Mouse (Mus musculus) urinary bladder, postnatal 36 days (tissue): ENCODE results near the gene Nos1ap.

Experiments used
- DNase-seq, 2 experiments: peaks; one replicate each; pipeline ENCODE4 v3.0.0; 2022; ENCODE audit warnings: low spot score in 2 of 2, mixed read lengths in 1 of 2

Nos1ap gene

GRCm38 (mm10) chr1:170299496-170299895, 290.2 kb downstream of the Nos1ap start:
- no peak for DNase-seq

GRCm38 (mm10) chr1:170294786-170295570, 294.7 kb downstream of the Nos1ap start:
- DNase-seq: no peak

GRCm38 (mm10) chr1:170293257-170293656, 296.4 kb downstream of the Nos1ap start:
- no peak for DNase-seq

DNA sequence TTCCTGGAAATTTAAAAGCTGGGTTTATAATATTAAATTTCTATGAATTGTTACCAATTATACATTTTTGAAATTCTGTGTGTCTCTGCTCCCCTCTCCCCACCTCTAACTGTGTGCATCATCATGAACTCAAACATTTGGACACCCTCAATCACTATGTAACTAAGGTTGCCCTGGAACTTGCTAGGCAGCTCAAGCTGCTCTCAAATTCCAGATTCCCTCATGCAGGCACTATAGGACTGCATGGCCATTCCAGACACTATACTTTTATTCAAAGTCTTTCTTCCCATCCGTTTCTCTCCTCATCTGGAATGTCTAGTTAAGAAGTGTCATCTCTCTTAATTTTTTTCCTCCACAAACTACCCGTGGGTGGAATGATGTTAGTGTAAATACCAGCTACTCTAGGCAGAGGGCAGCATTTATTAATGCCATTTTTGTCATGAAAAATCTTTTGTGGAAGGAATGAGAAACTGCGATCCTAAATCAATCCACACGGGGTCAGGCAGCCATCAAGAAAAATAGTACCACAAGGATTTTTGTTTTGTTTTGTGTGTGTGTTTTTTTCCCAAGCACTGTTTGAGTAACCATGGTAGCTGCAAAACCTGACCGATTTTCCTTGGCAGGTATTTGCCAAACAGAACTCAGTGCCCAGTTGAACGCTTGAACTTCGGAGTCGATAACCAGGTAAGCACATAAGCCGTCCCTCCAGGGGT, 297.3 kb downstream of the Nos1ap start:
- peak; percentile 30 to 31 for DNase-seq

- no peak for DNase-seq
Measured at GRCm38 (mm10) chr1:170282415-170283129, 307.1 kb downstream of the Nos1ap start.

GRCm38 (mm10) chr1:170277016-170277415, 312.6 kb downstream of the Nos1ap start, which contains the start of gene Sh2d1b1:
Gene Sh2d1b1, plus strand, starts transcription at chr1:170277320.
- no peak for DNase-seq

GRCm38 (mm10) chr1:170273252-170273651, 316.4 kb downstream of the Nos1ap start:
- DNase-seq: no peak

GRCm38 (mm10) chr1:170270696-170271095, 319.0 kb downstream of the Nos1ap start:
- no peak for DNase-seq

- DNase-seq: no peak
Measured at GRCm38 (mm10) chr1:170270281-170270680, 319.4 kb downstream of the Nos1ap start.

DNA sequence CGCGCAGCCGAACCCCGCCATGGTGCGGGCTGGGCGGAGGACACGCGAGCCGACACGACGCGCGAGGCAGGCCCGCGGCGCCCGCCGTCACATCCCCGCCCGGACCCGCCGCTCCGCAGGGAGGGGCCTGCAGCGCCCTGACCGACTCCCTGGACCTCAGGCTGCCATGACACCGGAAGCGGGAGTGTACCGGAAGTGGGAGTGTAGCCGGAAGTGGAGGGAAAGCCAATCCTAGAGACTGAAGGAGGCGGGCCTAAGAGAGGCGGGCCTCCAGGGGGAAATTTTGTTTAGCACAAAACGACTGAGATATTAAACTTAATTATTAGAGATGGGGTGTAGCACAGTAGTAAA, 334.1 kb downstream of the Nos1ap start:
- DNase-seq: peak; percentile 75 to 86

GRCm38 (mm10) chr1:170254893-170255559, 334.6 kb downstream of the Nos1ap start:
- peak in 1 of 2 experiments; percentile 2 for DNase-seq
